Mouse (Mus musculus): ENCODE data around the gene Plppr5.

DNA sequence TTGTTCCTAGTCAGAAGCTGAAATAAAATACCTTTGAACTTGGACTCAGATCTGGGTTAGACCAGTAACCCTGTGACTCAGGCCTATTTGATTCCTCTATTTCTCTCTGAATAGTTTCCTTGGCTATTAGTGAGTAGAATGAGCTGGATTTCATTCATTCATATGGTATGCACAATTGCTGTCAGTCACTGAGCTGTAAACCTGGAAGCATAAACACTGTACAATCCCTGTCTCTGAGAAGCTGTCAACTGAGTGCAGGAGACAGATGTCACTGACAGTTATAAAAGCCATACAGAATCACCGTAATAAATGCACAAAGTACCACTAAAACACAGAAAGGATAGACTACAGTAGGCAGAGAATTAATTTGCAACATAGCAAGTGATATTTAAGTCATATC lies 40.2 kb downstream of the Plppr5 start:
- TF ChIP-seq GATA1 (IDR thresholded peaks at IDR 0.05; ENCODE audit: borderline replicate concordance, low read length) (no peak), FLI1 (IDR thresholded peaks at IDR 0.05; ENCODE audit: low read length) (no peak)
